Mouse (Mus musculus): Measurements from ENCODE around the gene Vsx1. TPM values are rescaled to one million over a fixed set of nuclear protein-coding genes. Genes with fewer than 3 reads are reported as not detected.

The Vsx1 gene
- polyA plus RNA-seq, 1 experiment, result 0.27 TPM

DNA sequence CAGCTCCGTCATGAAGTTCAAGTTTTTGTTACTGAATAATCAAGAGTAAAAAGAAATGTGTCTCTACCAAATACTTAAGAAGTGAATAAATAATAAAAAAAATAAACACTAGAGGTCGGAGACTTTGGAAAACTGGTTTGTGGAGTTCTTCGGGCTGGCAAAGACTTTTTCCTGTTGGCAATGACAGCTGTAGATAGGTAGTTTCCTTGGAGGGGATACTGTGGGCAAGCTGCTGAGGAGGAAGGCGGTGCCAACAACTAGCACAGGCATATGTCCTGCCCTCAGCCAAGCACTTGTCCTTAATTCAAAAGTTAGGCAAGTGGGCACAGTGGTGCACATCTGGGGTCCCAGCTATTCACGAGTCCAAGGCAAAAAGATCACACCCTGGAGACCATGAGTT, 20.2 kb downstream of the Vsx1 start:
- TF ChIP-seq CTCF (IDR thresholded peaks at IDR 0.05; ENCODE audit: extremely low read depth, insufficient read depth, low read length) (no peak), POLR2A (IDR thresholded peaks at IDR 0.05; ENCODE audit: extremely low read depth, insufficient read depth, low read length) (no peak)
- peak overlapping the region; percentile 72; the same call in 1 of the 2 replicates for H3K4me3 ChIP-seq (ENCODE audit: insufficient read depth, low read length)
- peaks cover 2% of the 10 kb centered on the region; the same call in 1 of the 2 replicates for H3K4me1 ChIP-seq (ENCODE audit: control insufficient read depth, insufficient read depth, low read length)
- H3K27ac ChIP-seq (ENCODE audit: insufficient read depth, low read length), result no peak overlapping the region

DNA sequence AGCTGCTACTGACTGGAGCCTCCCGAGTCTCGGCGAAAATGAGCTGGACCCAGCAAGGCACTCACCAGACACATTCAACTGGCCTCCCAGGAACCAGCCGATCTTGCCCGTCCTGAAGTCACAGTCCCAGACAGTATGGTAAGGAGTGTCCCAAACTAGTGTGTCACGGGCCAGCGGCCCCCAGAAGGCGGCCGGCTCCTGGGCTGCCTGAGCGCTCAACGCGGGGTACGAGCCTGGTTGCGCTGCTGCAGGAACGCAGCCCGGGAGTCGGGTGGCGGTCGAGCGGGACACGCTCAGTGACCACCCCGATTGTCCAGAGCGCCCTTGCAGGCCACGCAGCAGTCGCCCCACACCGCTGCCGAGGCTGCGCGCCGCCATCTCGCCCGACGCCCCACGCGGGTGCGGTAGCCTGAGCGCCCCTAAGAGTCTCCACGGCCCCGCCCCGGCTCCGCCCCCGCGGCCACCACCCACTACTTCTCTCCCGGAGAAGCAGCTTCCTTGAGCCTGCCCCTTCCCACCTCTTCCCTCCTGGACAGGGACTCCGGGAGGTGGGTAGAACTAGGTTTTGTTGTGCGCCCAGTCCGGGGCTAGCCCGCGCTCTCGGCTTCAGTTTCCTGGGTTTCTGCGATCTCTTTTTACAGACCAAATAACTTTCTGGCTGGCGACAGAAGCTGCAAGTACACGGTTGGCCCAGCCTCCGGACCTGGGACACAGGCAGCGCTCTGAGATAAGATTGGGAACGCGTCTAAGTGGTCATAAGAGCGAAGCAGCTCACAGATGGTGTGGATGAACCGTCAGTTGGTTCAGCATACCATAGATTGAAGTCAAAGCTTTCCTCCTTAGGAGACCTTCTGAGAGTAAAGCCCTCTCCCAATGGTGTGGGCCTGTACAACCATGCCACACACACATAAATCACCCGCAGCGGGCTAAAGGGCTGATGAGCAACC, 21.1 kb downstream of the Vsx1 start, which contains the start of gene Acss1:
Gene Acss1 (minus strand): TSS at position 681 of the 947 bp plus-strand sequence.
- H3K4me3 ChIP-seq (ENCODE audit: insufficient read depth, low read length), result peak within 1 kb of the TSS; percentile 72
- TF ChIP-seq POLR2A (IDR thresholded peaks at IDR 0.05; ENCODE audit: extremely low read depth, insufficient read depth, low read length) (no peak), CTCF (IDR thresholded peaks at IDR 0.05; ENCODE audit: extremely low read depth, insufficient read depth, low read length) (no peak)
- H3K4me1 ChIP-seq (ENCODE audit: control insufficient read depth, insufficient read depth, low read length), result peaks cover 3% of the 10 kb centered on the region; the same call in 1 of the 2 replicates
- peak within 1 kb of the TSS; percentile 83 for H3K27ac ChIP-seq (ENCODE audit: insufficient read depth, low read length)

DNA sequence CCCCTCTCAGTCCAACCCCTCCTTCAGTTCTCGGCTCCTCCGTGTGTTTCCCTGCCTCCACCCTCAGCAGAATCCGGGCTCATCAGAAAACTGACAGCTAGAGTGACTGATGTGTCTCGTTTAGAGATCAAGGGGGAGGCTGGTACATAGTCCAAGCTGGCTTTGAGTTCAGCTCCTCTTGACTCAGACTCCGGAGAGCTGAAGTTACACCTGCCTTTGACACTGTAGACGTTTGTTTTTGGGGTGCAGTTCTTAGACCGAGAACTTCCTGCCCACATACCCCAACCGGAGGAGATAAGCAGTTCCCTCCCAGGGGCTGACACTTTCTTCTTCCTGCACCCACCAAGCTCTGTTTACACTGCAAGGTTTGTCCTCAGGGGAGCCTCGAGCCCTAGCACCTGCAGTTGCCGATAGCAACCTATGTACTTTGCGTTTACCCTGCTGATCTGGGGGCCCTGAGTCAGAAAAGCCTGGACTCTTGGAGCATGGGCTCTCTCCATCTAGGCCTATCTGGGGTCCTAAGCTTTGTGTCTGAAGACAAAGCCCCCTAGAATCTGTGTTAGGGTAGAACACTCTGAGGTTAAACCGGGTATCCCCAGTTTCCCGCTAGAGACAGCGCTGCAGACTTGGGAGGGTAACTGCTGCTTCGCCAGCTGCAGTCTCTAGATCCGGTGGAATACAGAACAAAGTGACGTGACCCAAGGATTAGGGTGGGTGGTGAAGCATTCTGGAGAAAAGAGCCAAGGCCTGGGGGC, 21.9 kb downstream of the Vsx1 start:
- peak overlapping the region; percentile 72 for H3K4me3 ChIP-seq (ENCODE audit: insufficient read depth, low read length)
- TF ChIP-seq POLR2A (IDR thresholded peaks at IDR 0.05; ENCODE audit: extremely low read depth, insufficient read depth, low read length) (no peak), CTCF (IDR thresholded peaks at IDR 0.05; ENCODE audit: extremely low read depth, insufficient read depth, low read length) (no peak)
- peak overlapping the region; percentile 83 for H3K27ac ChIP-seq (ENCODE audit: insufficient read depth, low read length)
- peaks cover 4% of the 10 kb centered on the region; the same call in 1 of the 2 replicates for H3K4me1 ChIP-seq (ENCODE audit: control insufficient read depth, insufficient read depth, low read length)

DNA sequence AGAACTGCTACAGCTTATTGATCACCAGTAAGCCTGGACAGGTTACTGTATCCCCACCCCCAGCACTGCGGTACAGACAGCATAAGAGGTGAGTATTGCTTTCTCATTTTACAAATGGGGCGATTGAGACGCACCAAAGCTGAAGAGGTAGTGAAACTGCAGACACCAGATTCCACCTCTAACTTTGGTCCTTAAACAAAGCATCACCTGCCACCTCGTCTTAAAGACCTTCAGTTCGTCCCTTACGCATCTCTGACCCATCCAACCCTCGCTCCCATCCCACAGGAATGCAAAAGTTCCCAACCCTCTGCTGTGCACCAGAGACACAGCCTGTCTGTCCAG, 22.5 kb downstream of the Vsx1 start:
- Histone ChIP-seq H3K27ac (ENCODE audit: insufficient read depth, low read length) (peak overlapping the region; percentile 83), H3K4me1 (ENCODE audit: control insufficient read depth, insufficient read depth, low read length) (peaks cover 5% of the 10 kb centered on the region; the same call in 1 of the 2 replicates)

DNA sequence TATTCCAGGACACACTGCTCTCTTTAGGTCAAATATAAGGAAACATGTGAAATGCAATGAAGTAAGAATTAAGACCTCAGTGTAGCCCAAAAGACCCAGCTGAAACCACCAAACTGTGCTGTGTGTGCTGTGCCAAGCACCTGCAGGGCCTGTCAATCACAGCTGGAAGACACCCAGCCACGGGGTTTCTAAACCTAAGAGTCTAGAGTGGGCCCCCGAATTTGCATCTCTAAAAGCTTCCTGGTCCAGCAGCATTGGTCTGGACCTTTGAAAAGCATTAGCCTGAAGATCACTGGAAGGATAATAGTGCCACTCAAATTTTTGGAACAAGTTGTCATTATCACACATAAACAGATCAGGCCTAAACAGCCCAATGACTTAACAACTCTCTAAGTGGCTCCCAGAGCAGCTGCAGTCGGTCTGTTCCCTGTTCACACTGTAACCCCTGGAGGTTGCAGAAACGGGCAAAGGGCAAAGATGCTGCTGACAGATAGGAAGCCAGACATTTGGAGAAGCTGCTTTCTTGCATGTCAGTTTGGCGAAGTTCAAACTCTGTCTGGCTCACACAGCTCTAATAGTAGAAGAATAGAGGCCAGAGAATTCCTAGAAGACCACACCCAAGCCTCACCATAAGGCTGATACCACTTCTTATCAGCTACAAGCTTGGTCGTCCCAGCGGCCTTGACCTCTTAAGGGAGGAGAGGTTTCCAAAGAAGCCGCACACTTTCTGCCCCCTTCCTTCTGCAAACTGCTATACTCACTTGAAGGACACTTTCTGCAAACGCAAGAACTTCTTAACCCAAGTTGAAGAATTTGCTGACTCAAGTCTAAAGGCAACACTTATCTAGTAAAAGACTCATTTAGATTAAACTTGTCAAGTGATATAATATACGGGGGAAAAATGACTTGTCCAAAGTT, 23.4 kb downstream of the Vsx1 start:
- no peak overlapping the region for H3K4me3 ChIP-seq (ENCODE audit: insufficient read depth, low read length)
- TF ChIP-seq CTCF (IDR thresholded peaks at IDR 0.05; ENCODE audit: extremely low read depth, insufficient read depth, low read length) (no peak), POLR2A (IDR thresholded peaks at IDR 0.05; ENCODE audit: extremely low read depth, insufficient read depth, low read length) (no peak)
- peak overlapping the region; percentile 46; the same call in 1 of the 2 replicates for H3K27ac ChIP-seq (ENCODE audit: insufficient read depth, low read length)
- peaks cover 6% of the 10 kb centered on the region for H3K4me1 ChIP-seq (ENCODE audit: control insufficient read depth, insufficient read depth, low read length)

More for the DNA sequence above, 22.5 kb downstream of the Vsx1 start:
- peak overlapping the region; percentile 72 for H3K4me3 ChIP-seq (ENCODE audit: insufficient read depth, low read length)
- TF ChIP-seq POLR2A (IDR thresholded peaks at IDR 0.05; ENCODE audit: extremely low read depth, insufficient read depth, low read length), result no peak
- TF ChIP-seq CTCF (IDR thresholded peaks at IDR 0.05; ENCODE audit: extremely low read depth, insufficient read depth, low read length), result no peak

DNA sequence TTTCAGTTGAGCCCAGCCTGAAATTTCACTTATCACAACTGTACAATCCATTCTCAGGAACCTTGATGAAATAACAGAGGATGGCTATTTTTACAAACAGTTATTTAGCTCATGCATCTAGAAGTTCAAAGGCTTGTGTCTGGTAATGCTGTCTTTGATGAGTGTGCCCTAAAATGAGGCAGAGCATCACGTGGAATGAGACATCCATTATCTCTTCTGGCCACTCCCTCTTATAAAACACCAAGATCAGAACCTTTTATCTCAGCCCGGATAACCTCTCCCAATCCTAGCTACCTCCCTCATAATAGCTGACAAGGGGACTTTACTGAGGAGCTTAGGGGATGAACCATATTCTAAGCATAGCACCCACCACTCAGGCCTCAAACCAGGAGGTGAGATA, 24.2 kb downstream of the Vsx1 start:
- Histone ChIP-seq H3K4me3 (ENCODE audit: insufficient read depth, low read length) (no peak overlapping the region), H3K4me1 (ENCODE audit: control insufficient read depth, insufficient read depth, low read length) (peaks cover 8% of the 10 kb centered on the region), H3K27ac (ENCODE audit: insufficient read depth, low read length) (no peak overlapping the region)
- TF ChIP-seq POLR2A (IDR thresholded peaks at IDR 0.05; ENCODE audit: extremely low read depth, insufficient read depth, low read length) (no peak), CTCF (IDR thresholded peaks at IDR 0.05; ENCODE audit: extremely low read depth, insufficient read depth, low read length) (no peak)

DNA sequence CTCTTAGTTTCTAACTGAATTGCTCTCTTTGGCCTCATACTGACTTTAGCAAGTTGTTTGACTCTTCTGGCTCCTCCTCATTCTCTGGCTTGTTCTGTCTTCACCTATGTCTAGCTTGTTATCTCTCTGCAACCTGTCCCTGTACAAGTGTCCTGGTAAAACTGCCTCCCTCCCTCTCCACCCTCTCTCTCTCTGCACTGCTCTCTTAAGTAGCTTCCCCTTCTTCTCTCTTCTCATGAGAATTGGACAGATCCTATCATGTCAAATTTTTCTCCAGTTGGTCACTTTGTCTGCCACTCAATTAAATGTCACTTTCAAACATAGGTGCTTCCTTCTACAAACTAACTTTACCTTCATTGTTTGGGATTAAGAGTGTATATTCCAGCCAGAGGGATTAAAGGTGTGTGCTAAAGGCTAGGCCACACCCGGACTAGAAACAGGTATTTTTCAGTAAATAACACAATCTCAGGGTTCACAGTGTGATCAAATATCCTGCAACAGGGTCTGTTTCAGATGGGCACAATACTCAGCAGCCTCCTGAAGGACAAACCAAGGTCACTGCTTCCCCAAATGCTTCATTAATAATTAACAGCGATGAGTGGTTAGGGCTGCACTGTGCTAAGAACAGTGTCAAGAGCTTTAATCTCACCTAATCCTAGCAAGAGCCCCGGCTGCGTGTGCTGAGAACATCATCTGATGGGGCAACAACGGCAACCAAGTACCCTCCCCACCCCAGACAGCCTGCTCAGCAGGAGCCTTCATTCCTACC, 24.8 kb downstream of the Vsx1 start:
- Histone ChIP-seq H3K4me1 (ENCODE audit: control insufficient read depth, insufficient read depth, low read length) (peaks cover 8% of the 10 kb centered on the region), H3K27ac (ENCODE audit: insufficient read depth, low read length) (peak overlapping the region; percentile 74; the same call in 1 of the 2 replicates), H3K4me3 (ENCODE audit: insufficient read depth, low read length) (no peak overlapping the region)
- no peak for TF ChIP-seq CTCF (IDR thresholded peaks at IDR 0.05; ENCODE audit: extremely low read depth, insufficient read depth, low read length)
- no peak for TF ChIP-seq POLR2A (IDR thresholded peaks at IDR 0.05; ENCODE audit: extremely low read depth, insufficient read depth, low read length)

DNA sequence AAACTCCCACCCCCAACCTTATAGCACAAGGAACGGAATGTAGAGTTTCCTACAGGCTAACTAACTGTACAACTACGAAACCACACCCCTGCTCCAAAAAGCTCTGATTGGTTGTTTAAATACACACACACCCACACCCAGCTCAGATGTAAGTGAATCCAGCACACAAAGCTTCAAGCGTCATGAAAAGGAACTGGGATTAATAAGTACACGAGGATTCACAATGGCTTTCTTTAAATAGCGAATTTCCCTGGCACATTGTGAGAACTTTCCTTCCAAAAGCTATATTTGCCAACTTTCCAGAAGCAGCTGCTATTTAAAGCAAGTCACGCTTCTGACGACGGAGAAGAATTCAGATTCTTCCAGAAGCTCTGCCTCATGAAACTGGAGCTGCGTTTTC, 25.9 kb downstream of the Vsx1 start:
- TF ChIP-seq POLR2A (IDR thresholded peaks at IDR 0.05; ENCODE audit: extremely low read depth, insufficient read depth, low read length) (no peak), CTCF (IDR thresholded peaks at IDR 0.05; ENCODE audit: extremely low read depth, insufficient read depth, low read length) (no peak)
- Histone ChIP-seq H3K4me1 (ENCODE audit: control insufficient read depth, insufficient read depth, low read length) (peaks cover 8% of the 10 kb centered on the region), H3K4me3 (ENCODE audit: insufficient read depth, low read length) (no peak overlapping the region), H3K27ac (ENCODE audit: insufficient read depth, low read length) (peak overlapping the region; percentile 11; the same call in 1 of the 2 replicates)
